In the genomic region with DNA sequence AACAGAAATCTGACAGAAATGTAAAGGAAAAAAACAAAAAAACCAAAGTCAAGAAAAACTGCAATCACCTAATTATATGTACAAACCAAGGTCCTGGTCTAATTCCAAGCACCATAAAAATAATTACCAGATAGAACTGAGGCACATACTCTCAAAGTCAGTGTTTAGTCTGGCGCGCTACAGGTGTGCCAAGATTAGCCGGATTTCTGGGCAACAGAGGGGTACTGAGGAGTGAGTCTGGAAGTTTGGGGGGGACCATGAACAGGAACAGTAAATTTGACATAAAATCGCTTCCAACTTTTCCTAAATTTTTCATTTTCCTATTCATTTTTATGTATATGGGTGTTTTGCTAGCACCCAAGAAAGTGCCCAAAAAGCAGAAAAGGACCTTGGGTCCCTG, we compare ENCODE assay signal across 31 mouse cellular contexts. TPM values are rescaled to one million over a fixed set of nuclear protein-coding genes. Genes with fewer than 3 reads are reported as not detected.
"Had no signal": no experiment of that assay in that cellular context is flagged by ENCODE, and none has a peak within 500 bp of the region (broad histone marks: within the 10 kb centered on the region; RNA-seq: fewer than 3 reads in every experiment).

No protein-coding gene starts in this region.

- H3K4me2 ChIP-seq: heart, embryonic 11.5 days; heart, embryonic 12.5 days; heart, embryonic 13.5 days; heart, embryonic 15.5 days; hindbrain, embryonic 12.5 days; hindbrain, embryonic 13.5 days; hindbrain, embryonic 14.5 days; hindbrain, embryonic 15.5 days; intestine, embryonic 15.5 days; kidney, embryonic 15.5 days had no signal

- H3K9ac ChIP-seq: heart, embryonic 12.5 days; heart, embryonic 13.5 days; heart, embryonic 15.5 days; hindbrain, embryonic 12.5 days; hindbrain, embryonic 13.5 days; hindbrain, embryonic 14.5 days; hindbrain, embryonic 15.5 days; intestine, embryonic 15.5 days; kidney, embryonic 15.5 days had no signal

- H3K4me1 ChIP-seq: heart, embryonic 10.5 days; heart, embryonic 12.5 days; heart, embryonic 13.5 days; heart, embryonic 15.5 days; hindbrain, embryonic 10.5 days; hindbrain, embryonic 12.5 days; hindbrain, embryonic 13.5 days; hindbrain, embryonic 15.5 days; intestine, embryonic 15.5 days had no signal

- H3K9me3 ChIP-seq: heart, embryonic 10.5 days; heart, embryonic 12.5 days; heart, embryonic 13.5 days; heart, embryonic 15.5 days; hindbrain, embryonic 10.5 days; hindbrain, embryonic 12.5 days; hindbrain, embryonic 13.5 days; hindbrain, embryonic 15.5 days; intestine, embryonic 15.5 days; kidney, embryonic 15.5 days had no signal

- H3K27ac ChIP-seq: heart, embryonic 10.5 days; heart, embryonic 13.5 days; heart, embryonic 15.5 days; hindbrain, embryonic 10.5 days; hindbrain, embryonic 12.5 days; hindbrain, embryonic 13.5 days; hindbrain, embryonic 14.5 days; hindbrain, embryonic 15.5 days; hindbrain, postnatal 0 days; intestine, embryonic 15.5 days; kidney, embryonic 15.5 days; kidney, postnatal 0 days; layer of hippocampus, adult 2 months; left cerebral cortex, adult 2 months had no signal

- DNase-seq: heart, postnatal 10 days; heart, postnatal 14 days; heart, postnatal 36 days; kidney, adult 11 months; kidney, adult 18-20 months; kidney, adult 8-10 months; kidney, postnatal 10 days; kidney, postnatal 14 days; kidney, postnatal 25 days; kidney, postnatal 4 days; layer of hippocampus, adult 9-11 months; layer of hippocampus, postnatal 36 days had no signal

- ATAC-seq: hindbrain, embryonic 16.5 days; hindbrain, postnatal 0 days; inflammation-experienced regulatory T-cells, adult 6 months; intestine, embryonic 15.5 days; intestine, embryonic 16.5 days had no signal

- H3K27me3 ChIP-seq: heart, embryonic 12.5 days; heart, embryonic 13.5 days; heart, embryonic 15.5 days; hindbrain, embryonic 12.5 days; hindbrain, embryonic 13.5 days; hindbrain, embryonic 15.5 days; intestine, embryonic 15.5 days; kidney, embryonic 15.5 days had no signal

- H3K4me3 ChIP-seq: heart, embryonic 10.5 days; heart, embryonic 12.5 days; heart, embryonic 13.5 days; heart, embryonic 15.5 days; hindbrain, embryonic 10.5 days; hindbrain, embryonic 12.5 days; hindbrain, embryonic 13.5 days; hindbrain, embryonic 15.5 days; intestine, embryonic 15.5 days; kidney, embryonic 15.5 days; layer of hippocampus, adult 2 months; left cerebral cortex, adult 2 months had no signal

RNA-seq across cellular contexts. Expression of gene B3gnt7, which starts 43.3 kb away (rescaled TPM):
- polyA plus RNA-seq: inflammation-experienced regulatory T-cells, adult 6 months had no signal
